Mouse (Mus musculus) brain, embryonic 14.5 days (tissue): ENCODE data around the gene Gm20708.

ENCODE experiments used
- CTCF ChIP-seq: fragments of 200-500 bp; IDR thresholded peaks from 2 replicates; pipeline ENCODE4 v1.5.1; 2012; ENCODE audit warnings: inconsistent platforms, mild to moderate bottlenecking, moderate library complexity, borderline replicate concordance; ENCODE audit not compliant: insufficient read depth, insufficient read length; ENCODE audit errors: extremely low read depth
- POLR2A ChIP-seq: fragments of 200-500 bp; IDR thresholded peaks from 2 replicates; pipeline ENCODE4 v1.6.1; 2012; ENCODE audit warnings: mild to moderate bottlenecking, inconsistent platforms, borderline replicate concordance; ENCODE audit not compliant: poor library complexity, insufficient read depth, insufficient read length, severe bottlenecking; ENCODE audit errors: extremely low read depth

DNA sequence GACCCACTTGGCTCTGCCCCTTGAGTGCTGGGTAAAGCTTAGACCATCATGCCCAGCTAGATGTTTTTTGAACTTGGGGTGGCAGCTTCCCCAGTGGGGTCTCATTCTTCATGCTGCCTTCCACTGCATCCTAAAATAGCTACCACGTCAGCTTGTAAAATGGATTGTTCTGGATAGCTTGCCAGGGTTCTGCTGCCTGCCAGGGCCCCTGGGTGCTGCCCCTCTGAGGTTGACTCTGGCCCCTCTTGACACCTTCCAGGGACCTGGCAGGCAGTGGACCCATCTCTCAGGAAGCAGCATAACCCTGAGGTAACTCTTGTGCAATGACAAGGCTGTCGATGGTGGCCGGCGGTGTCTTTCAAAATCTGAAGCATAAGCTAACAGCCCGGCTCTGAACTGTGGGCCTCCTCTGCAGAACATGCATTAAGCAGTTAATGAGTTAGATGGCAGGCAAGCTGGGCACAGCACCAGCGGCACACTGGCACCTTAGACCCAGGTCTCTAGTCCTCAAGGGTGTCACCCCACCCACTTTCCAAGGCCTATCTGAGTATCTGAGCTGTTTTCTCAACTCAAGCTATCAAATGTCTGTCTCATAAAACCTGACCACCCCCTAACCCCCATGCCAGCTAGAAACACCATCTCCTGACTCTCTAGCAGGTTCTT lies 5.4 kb downstream of the Gm20708 start:
- TF ChIP-seq POLR2A (no peak), CTCF (no peak)
